Mouse (Mus musculus) lung, embryonic 16.5 days (tissue): ENCODE measurements around the gene Rack1. TPM values are rescaled to one million over a fixed set of nuclear protein-coding genes. Genes with fewer than 3 reads are reported as not detected.

Source experiments
- ATAC-seq: fragments of 200-750 bp; cut with Nextera tagmentation; 2 replicates; pipeline ENCODE4 v1.8.0; 2017; ENCODE audit warnings: low read depth, mild to moderate bottlenecking, moderate library complexity
- H3K27ac ChIP-seq: fragments of 300-500 bp; sonication (generic); 2 replicates; pipeline ENCODE4 v1.5.1; 2014; ENCODE audit warnings: mild to moderate bottlenecking, control low read depth, low read length
- H3K27me3 ChIP-seq: fragments of 300-500 bp; sonication (generic); 2 replicates; pipeline ENCODE4 v1.6.1; 2014; ENCODE audit warnings: low read depth, low read length, mixed read lengths; ENCODE audit not compliant: control insufficient read depth, insufficient read depth
- H3K36me3 ChIP-seq: fragments of 300-500 bp; sonication (generic); 2 replicates; pipeline ENCODE4 v1.6.1; 2014; ENCODE audit warnings: low read length; ENCODE audit not compliant: control insufficient read depth, insufficient read depth
- H3K4me1 ChIP-seq: fragments of 300-500 bp; sonication (generic); replicated peaks from 2 replicates; pipeline ENCODE4 v1.6.1; 2014; ENCODE audit warnings: low read length, mixed read lengths; ENCODE audit not compliant: control insufficient read depth, insufficient read depth
- H3K4me2 ChIP-seq: fragments of 300-500 bp; sonication (generic); 2 replicates; pipeline ENCODE4 v1.6.1; 2014; ENCODE audit warnings: low read depth, low read length, control low read depth
- H3K4me3 ChIP-seq: fragments of 300-500 bp; sonication (generic); 2 replicates; pipeline ENCODE4 v1.5.1; 2014; ENCODE audit warnings: mild to moderate bottlenecking, low read length, control low read depth
- H3K9ac ChIP-seq: fragments of 300-500 bp; sonication (generic); 2 replicates; pipeline ENCODE4 v1.6.1; 2014; ENCODE audit warnings: low read length, control low read depth
- H3K9me3 ChIP-seq: fragments of 300-500 bp; sonication (generic); 2 replicates; pipeline ENCODE4 v1.6.1; 2016; ENCODE audit warnings: low read length; ENCODE audit not compliant: control insufficient read depth
- WGBS: fragments of 180-500 bp; shearing (Covaris S2); extraction: QIAGEN DNeasy Blood & Tissue Kit; methylation state at CpG from one replicate; pipeline ENCODE4 v1.1.7; 2014; 5-methylcytosine and 5-hydroxymethylcytosine counted together
- polyA plus RNA-seq: library from polyadenylated mRNA; unstranded; fragments of >200 nt; fragmentation: Nextera tagmentation; extraction: Ambion mirVana; gene quantifications from 2 replicates; pipeline ENCODE4 v1.2.1, GENCODE M21; 2015

Gene Rack1
- polyA plus RNA-seq, 1 experiment from 2014 or later, result 657 TPM

DNA sequence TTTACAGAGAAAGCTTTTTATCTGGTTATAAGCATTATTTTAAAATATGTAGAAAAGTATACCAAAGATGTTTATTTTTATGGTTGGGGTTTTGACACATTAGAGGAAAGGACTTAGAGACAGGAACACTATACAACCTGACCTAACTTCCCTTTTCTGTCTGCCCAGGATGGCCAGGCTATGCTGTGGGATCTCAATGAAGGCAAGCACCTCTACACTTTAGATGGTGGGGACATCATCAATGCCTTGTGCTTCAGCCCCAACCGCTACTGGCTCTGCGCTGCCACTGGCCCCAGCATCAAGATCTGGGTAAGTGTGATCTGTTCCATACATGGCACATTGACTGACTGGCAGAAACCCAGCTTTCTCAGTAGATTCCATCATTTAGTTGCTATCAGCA, 3.9 kb downstream of the Rack1 start:
- H3K9me3 ChIP-seq, result no peaks in the 10 kb centered on the region
- no peak overlapping the region for H3K4me3 ChIP-seq
- peaks cover 58% of the 10 kb centered on the region for H3K36me3 ChIP-seq
- no peak for ATAC-seq
- H3K4me2 ChIP-seq, result no peak overlapping the region
- H3K27me3 ChIP-seq, result no peaks in the 10 kb centered on the region
- no peak overlapping the region for H3K9ac ChIP-seq
- peaks cover 12% of the 10 kb centered on the region for H3K4me1 ChIP-seq
- no peak overlapping the region for H3K27ac ChIP-seq
- WGBS, result 94% methylated on average over 2 of the region's 2 CpGs

DNA sequence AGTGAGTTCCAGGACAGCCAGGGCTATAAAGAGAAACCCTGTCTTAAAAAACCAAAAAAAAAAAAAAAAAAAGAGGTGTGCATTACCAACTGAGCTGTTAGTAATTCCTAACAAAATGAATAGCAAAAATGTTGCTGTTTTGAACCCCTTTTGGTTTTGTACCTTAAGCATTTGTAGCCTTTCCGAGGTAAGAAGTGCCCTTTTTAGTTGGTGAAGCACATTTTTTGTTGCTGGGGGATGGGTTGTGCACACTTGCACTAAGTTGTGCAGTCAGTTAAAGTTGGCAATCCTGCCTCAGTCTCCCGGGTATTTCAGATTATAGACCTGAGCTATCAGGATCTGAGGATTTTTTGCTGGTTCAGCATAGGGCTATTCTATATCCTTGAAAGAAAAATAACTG, 4.8 kb downstream of the Rack1 start:
- Histone ChIP-seq H3K27me3 (no peaks in the 10 kb centered on the region), H3K27ac (no peak overlapping the region), H3K36me3 (peaks cover 61% of the 10 kb centered on the region), H3K4me1 (peaks cover 11% of the 10 kb centered on the region), H3K4me2 (no peak overlapping the region), H3K4me3 (no peak overlapping the region), H3K9me3 (no peaks in the 10 kb centered on the region), H3K9ac (no peak overlapping the region)
- ATAC-seq, result no peak
- 69% methylated on average over 2 of the region's 2 CpGs for whole genome bisulfite sequencing

GRCm38 (mm10) chr11:48806856-48807562, 6.9 kb downstream of the Rack1 start:
- H3K9ac ChIP-seq, result no peak overlapping the region
- H3K27ac ChIP-seq, result no peak overlapping the region
- H3K36me3 ChIP-seq, result peaks cover 76% of the 10 kb centered on the region
- no peaks in the 10 kb centered on the region for H3K27me3 ChIP-seq
- H3K4me2 ChIP-seq, result no peak overlapping the region
- H3K4me1 ChIP-seq, result peaks cover 4% of the 10 kb centered on the region
- ATAC-seq, result peak; percentile 44; the same call in 1 of the 2 replicates
- no peaks in the 10 kb centered on the region for H3K9me3 ChIP-seq
- WGBS, result 56% methylated on average over 21 of the region's 21 CpGs
- no peak overlapping the region for H3K4me3 ChIP-seq

GRCm38 (mm10) chr11:48807563-48808303, 7.6 kb downstream of the Rack1 start:
- Histone ChIP-seq H3K4me3 (no peak overlapping the region), H3K9ac (no peak overlapping the region), H3K27ac (no peak overlapping the region), H3K27me3 (no peaks in the 10 kb centered on the region), H3K4me1 (no peaks in the 10 kb centered on the region), H3K4me2 (no peak overlapping the region), H3K9me3 (no peaks in the 10 kb centered on the region), H3K36me3 (peaks cover 81% of the 10 kb centered on the region)
- peak; percentile 14; the same call in 1 of the 2 replicates for ATAC-seq
- 57% methylated on average over 14 of the region's 14 CpGs for WGBS

DNA sequence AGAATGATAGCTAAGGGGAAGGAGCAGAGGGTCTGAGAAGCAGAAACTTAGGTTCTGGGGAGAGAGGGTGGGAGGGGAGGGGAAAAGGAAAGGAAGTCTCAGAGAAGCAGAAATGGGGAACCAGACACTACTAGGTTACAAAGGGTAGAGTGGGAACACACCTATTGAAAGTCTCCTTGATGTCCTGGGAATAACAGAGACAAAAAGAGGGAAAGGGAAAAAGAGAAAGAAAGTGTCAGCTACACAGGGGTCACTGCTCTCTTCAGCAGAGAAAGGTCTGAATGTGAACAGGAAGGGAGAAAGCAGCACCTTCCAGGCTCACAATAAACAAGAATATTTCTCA, 8.1 kb downstream of the Rack1 start:
- Histone ChIP-seq H3K36me3 (peaks cover 76% of the 10 kb centered on the region), H3K9ac (no peak overlapping the region), H3K4me2 (no peak overlapping the region), H3K27ac (no peak overlapping the region), H3K4me3 (no peak overlapping the region), H3K9me3 (no peaks in the 10 kb centered on the region), H3K27me3 (no peaks in the 10 kb centered on the region), H3K4me1 (no peaks in the 10 kb centered on the region)
- no peak for ATAC-seq

DNA sequence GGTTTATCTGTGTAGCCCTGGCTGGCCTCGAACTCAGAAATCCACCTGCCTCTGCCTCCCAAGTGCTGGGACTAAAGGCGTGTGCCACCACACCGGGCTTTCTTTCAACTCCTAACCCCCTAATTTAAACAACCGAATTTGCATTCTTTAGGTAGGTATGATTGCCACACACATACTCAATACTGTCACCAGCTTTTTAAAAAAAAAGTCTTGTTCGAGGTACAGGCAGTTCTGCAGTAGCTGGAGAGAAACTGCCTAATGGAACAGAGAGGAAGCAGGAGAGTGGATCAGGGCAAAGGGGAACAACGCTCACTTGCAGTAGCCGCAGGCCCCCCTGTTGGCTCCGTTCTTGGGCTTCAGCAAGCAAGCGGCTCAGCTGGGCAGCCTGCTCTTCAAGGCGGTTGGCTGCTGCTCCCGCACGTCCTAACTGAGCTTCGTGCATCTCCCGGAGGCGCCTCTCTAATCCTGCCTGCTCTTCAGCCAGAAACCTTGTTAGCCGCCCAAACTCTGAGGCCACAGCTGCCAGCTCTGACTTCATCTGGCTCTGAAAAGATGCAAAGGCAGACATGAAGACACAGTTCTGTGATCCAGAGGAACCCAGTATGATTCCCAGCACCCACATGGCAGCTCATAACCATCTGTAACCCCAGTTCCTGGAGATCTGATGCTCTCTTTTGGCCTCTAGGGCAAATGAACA, 8.8 kb downstream of the Rack1 start:
- Histone ChIP-seq H3K27me3 (no peaks in the 10 kb centered on the region), H3K9ac (no peak overlapping the region), H3K4me2 (no peak overlapping the region), H3K27ac (no peak overlapping the region), H3K4me3 (no peak overlapping the region), H3K36me3 (peaks cover 70% of the 10 kb centered on the region), H3K9me3 (no peaks in the 10 kb centered on the region), H3K4me1 (no peaks in the 10 kb centered on the region)
- ATAC-seq, result no peak
- WGBS, result 59% methylated on average over 16 of the region's 16 CpGs

GRCm38 (mm10) chr11:48809434-48809830, 9.3 kb downstream of the Rack1 start:
- no peak overlapping the region for H3K4me3 ChIP-seq
- ATAC-seq, result no peak
- H3K36me3 ChIP-seq, result peaks cover 66% of the 10 kb centered on the region
- H3K27me3 ChIP-seq, result no peaks in the 10 kb centered on the region
- peaks cover 3% of the 10 kb centered on the region; the same call in 1 of the 2 replicates for H3K4me1 ChIP-seq
- no peak overlapping the region for H3K27ac ChIP-seq
- no peaks in the 10 kb centered on the region for H3K9me3 ChIP-seq
- H3K9ac ChIP-seq, result no peak overlapping the region
- WGBS, result 52% methylated on average over 4 of the region's 4 CpGs
- no peak overlapping the region for H3K4me2 ChIP-seq

- 75% methylated on average over 2 of the region's 2 CpGs for WGBS
- Histone ChIP-seq H3K4me2 (no peak overlapping the region), H3K36me3 (peaks cover 62% of the 10 kb centered on the region), H3K27me3 (no peaks in the 10 kb centered on the region), H3K9me3 (no peaks in the 10 kb centered on the region), H3K27ac (no peak overlapping the region), H3K9ac (no peak overlapping the region), H3K4me1 (peaks cover 9% of the 10 kb centered on the region), H3K4me3 (no peak overlapping the region)
- no peak for ATAC-seq
These were observed 10.0 kb downstream of the Rack1 start for GRCm38 (mm10) chr11:48810142-48810541.

- Histone ChIP-seq H3K9me3 (no peaks in the 10 kb centered on the region), H3K4me3 (no peak overlapping the region), H3K4me1 (peaks cover 20% of the 10 kb centered on the region), H3K27me3 (no peaks in the 10 kb centered on the region), H3K36me3 (peaks cover 32% of the 10 kb centered on the region), H3K9ac (no peak overlapping the region), H3K4me2 (no peak overlapping the region), H3K27ac (no peak overlapping the region)
- ATAC-seq, result no peak
These were observed 13.7 kb downstream of the Rack1 start for GRCm38 (mm10) chr11:48813782-48814181.
